Mouse (Mus musculus): Measurements from ENCODE around the gene Kif22.

DNA sequence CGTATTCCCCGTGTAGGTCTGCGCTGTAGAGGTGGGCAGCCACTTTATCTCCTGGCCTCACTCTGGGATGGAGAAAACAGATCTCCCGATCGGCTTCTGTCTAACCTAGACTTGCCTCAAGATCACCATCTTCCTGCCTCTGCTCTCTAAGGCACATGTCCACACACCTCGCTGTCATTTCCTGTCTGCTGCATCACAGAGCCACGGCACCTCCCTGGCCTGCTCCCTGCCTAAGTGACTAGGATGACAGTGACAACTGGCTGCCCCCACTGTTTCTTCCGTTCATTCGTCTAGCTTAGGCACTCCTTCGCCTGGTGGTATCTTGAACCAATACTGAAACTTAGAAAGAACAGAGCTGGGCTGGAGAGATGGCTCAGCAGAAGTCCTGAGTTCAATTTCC lies 42.7 kb downstream of the Kif22 start:
- no peak for TF ChIP-seq POLR2A (IDR thresholded peaks at IDR 0.05; ENCODE audit: insufficient read depth, low read depth, low read length)
- TF ChIP-seq CTCF (IDR thresholded peaks at IDR 0.05), result no peak

Measured in heart, adult 2 months (tissue).